Mouse (Mus musculus) intestine, postnatal 0 days (tissue): ENCODE results near the gene Sat1. TPM values are rescaled to one million over a fixed set of nuclear protein-coding genes. Genes with fewer than 3 reads are reported as not detected.

Experiments
- ATAC-seq: fragments of 200-750 bp; cut with Nextera tagmentation; 2 replicates; pipeline ENCODE4 v1.8.0; 2017; ENCODE audit warnings: mild to moderate bottlenecking, moderate TSS enrichment, moderate library complexity
- H3K27ac ChIP-seq: fragments of 300-500 bp; sonication (generic); 2 replicates; pipeline ENCODE4 v1.5.1; 2014; ENCODE audit warnings: mild to moderate bottlenecking, low read depth, low read length, moderate library complexity
- H3K27me3 ChIP-seq: fragments of 300-500 bp; sonication (generic); replicated peaks from 2 replicates; pipeline ENCODE4 v1.6.1; 2014; ENCODE audit warnings: low read length, mixed read lengths; ENCODE audit not compliant: control insufficient read depth, insufficient read depth
- H3K36me3 ChIP-seq: fragments of 300-500 bp; sonication (generic); 2 replicates; pipeline ENCODE4 v1.6.1; 2014; ENCODE audit warnings: mild to moderate bottlenecking, moderate library complexity; ENCODE audit not compliant: control insufficient read depth, insufficient read depth
- H3K4me1 ChIP-seq: fragments of 300-500 bp; sonication (generic); replicated peaks from 2 replicates; pipeline ENCODE4 v1.6.1; 2014; ENCODE audit warnings: antibody characterized with exemption, low read length, mixed read lengths; ENCODE audit not compliant: control insufficient read depth, insufficient read depth
- H3K4me2 ChIP-seq: fragments of 300-500 bp; sonication (generic); replicated peaks from 2 replicates; pipeline ENCODE4 v1.6.1; 2014; ENCODE audit warnings: low read depth, mild to moderate bottlenecking, moderate library complexity
- H3K4me3 ChIP-seq: fragments of 300-500 bp; sonication (generic); 2 replicates; pipeline ENCODE4 v1.5.1; 2014; ENCODE audit warnings: low read depth, low read length
- H3K9ac ChIP-seq: fragments of 300-500 bp; sonication (generic); 2 replicates; pipeline ENCODE4 v1.6.1; 2014; ENCODE audit warnings: mild to moderate bottlenecking, low read depth, low read length
- H3K9me3 ChIP-seq: fragments of 300-500 bp; sonication (generic); 2 replicates; pipeline ENCODE4 v1.6.1; 2016; ENCODE audit warnings: mixed run types; ENCODE audit not compliant: control insufficient read depth
- CTCF ChIP-seq: sonication (generic); IDR thresholded peaks from 2 replicates; pipeline ENCODE4 v1.5.1; 2016; ENCODE audit warnings: low read depth, mild to moderate bottlenecking, control low read depth, antibody characterized with exemption, moderate library complexity
- WGBS: fragments of 180-500 bp; shearing (Covaris S2); extraction: QIAGEN DNeasy Blood & Tissue Kit; methylation state at CpG from one replicate; pipeline ENCODE4 v1.1.7; 2014; 5-methylcytosine and 5-hydroxymethylcytosine counted together
- polyA plus RNA-seq: library from polyadenylated mRNA; unstranded; fragments of >200 nt; fragmentation: Nextera tagmentation; extraction: Ambion mirVana; gene quantifications from 2 replicates; pipeline ENCODE4 v1.2.1, GENCODE M21; 2015

The Sat1 gene
- polyA plus RNA-seq, 1 experiment from 2014 or later, result 790 TPM

DNA sequence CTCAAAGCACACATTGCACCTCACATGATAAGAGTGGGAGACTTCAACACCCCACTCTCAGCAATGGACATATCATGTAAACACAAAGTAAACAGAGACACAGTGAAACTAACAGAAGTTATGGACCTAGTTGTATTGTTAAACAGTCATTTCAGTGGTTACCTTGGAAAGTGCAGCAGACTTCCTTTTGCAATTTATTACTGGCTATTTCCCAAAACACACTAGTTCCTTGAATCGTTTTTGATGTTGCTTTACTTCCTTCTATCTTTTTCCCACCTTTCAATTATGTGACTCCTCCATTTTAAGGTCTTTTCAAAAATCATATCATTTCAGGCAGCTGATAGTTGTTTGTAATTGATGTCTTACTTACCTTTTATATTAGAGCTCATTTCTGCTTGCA lies 44.5 kb downstream of the Sat1 start:
- no peak for ATAC-seq
- 44% methylated on average over 1 of the region's 1 CpGs for WGBS
- Histone ChIP-seq H3K27me3 (no peaks in the 10 kb centered on the region), H3K9me3 (no peaks in the 10 kb centered on the region), H3K9ac (no peak overlapping the region), H3K36me3 (no peaks in the 10 kb centered on the region), H3K27ac (no peak overlapping the region), H3K4me1 (no peaks in the 10 kb centered on the region), H3K4me2 (no peak overlapping the region), H3K4me3 (no peak overlapping the region)
- TF ChIP-seq CTCF, result no peak

DNA sequence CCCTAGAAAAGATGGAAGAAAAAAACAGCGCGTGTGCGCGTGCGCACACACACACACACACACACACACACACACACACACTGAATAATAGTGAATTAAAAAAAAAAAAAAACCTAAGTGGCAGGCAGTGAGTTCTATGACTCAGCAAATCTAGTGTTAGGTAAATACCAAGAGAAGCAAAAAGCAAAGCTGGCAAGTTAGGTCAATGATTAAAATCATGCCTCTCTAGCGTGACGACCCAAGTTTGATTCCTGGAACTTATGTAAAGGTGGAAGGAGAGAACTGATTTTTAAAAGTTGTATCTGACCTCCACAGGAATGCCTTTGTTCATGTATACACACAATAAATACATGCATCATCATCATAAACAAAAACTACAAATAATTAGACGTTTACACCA lies 46.4 kb downstream of the Sat1 start:
- ATAC-seq, result no peak
- no peaks in the 10 kb centered on the region for H3K4me1 ChIP-seq
- H3K27me3 ChIP-seq, result no peaks in the 10 kb centered on the region
- WGBS, result 85% methylated on average over 8 of the region's 8 CpGs
- no peak overlapping the region for H3K9ac ChIP-seq
- H3K27ac ChIP-seq, result no peak overlapping the region
- no peaks in the 10 kb centered on the region for H3K36me3 ChIP-seq
- no peak overlapping the region for H3K4me2 ChIP-seq
- H3K9me3 ChIP-seq, result no peaks in the 10 kb centered on the region
- H3K4me3 ChIP-seq, result no peak overlapping the region
- TF ChIP-seq CTCF, result no peak

DNA sequence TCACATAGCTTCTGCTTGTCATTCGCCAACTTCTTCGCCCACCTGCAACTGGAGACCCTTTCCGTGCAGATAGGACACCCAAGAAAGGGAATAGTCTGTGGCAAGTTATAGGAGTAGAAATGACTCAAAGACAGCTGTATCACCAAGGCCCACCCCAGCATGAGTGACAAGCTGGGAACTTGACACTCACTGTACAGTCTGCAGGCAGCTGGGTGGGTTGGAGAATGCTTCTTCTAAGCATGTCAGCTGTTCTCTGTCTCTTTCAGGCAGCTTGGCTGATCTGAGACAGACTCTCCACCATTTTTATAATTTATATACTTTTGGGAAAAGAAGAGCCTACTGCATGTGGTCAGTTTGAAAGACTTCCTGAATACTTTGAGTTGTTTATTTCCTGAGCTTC lies 48.6 kb downstream of the Sat1 start:
- ATAC-seq, result no peak

DNA sequence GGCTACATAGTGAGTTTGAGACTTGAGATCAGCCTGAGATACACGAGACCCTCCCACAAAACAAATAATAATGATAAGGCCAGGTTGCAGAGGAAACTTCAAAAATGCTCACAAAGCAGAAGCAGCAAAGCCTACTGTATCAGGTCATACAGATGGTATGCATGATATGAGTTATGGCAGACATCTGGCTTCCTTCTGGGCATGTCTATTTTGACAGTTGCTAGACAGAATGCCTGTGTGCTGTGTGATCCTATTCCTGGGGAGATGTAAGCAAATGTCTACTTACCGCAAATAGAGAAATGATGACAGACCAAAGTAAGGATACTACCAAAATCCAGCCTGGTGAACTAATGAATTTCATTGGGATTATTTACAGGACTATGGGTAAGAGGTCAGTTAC lies 49.9 kb downstream of the Sat1 start:
- WGBS, result 60% methylated on average over 2 of the region's 2 CpGs
- no peak overlapping the region for H3K27ac ChIP-seq
- no peaks in the 10 kb centered on the region for H3K36me3 ChIP-seq
- H3K4me3 ChIP-seq, result no peak overlapping the region
- no peak for TF ChIP-seq CTCF
- H3K27me3 ChIP-seq, result no peaks in the 10 kb centered on the region
- ATAC-seq, result no peak
- no peaks in the 10 kb centered on the region for H3K9me3 ChIP-seq
- no peaks in the 10 kb centered on the region for H3K4me1 ChIP-seq
- H3K4me2 ChIP-seq, result no peak overlapping the region
- H3K9ac ChIP-seq, result no peak overlapping the region

More for the DNA sequence above, 48.6 kb downstream of the Sat1 start:
- whole genome bisulfite sequencing, result 89% methylated on average over 3 of the region's 3 CpGs
- H3K9ac ChIP-seq, result no peak overlapping the region
- H3K36me3 ChIP-seq, result no peaks in the 10 kb centered on the region
- no peak overlapping the region for H3K4me2 ChIP-seq
- no peaks in the 10 kb centered on the region for H3K4me1 ChIP-seq
- H3K4me3 ChIP-seq, result no peak overlapping the region
- no peak for TF ChIP-seq CTCF
- H3K9me3 ChIP-seq, result no peaks in the 10 kb centered on the region
- no peaks in the 10 kb centered on the region for H3K27me3 ChIP-seq
- no peak overlapping the region for H3K27ac ChIP-seq

DNA sequence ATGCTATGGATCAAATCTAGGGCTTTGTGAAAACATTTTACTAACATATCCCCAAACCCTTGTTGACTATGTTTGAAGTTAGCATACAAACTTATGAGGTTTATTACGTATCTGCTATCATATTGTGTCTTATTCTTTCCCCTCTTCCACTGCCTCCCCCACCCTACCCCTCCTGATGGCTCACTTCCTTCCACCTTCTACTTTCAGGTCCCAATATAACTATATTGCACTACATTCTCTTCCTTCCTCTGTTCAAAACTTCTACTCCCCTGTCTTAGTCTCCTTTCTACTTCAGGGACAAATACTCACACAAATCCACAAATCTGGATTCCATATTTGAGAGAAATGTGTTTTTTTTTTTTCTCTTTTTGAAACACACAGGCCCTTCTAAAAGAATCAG lies 52.7 kb downstream of the Sat1 start:
- H3K4me2 ChIP-seq, result no peak overlapping the region
- no peak for ATAC-seq
- H3K4me3 ChIP-seq, result no peak overlapping the region
- H3K4me1 ChIP-seq, result no peaks in the 10 kb centered on the region
- H3K27me3 ChIP-seq, result no peaks in the 10 kb centered on the region
- no peak for TF ChIP-seq CTCF
- H3K27ac ChIP-seq, result no peak overlapping the region
- H3K9ac ChIP-seq, result no peak overlapping the region
- WGBS, result 77% methylated on average over 1 of the region's 1 CpGs
- no peaks in the 10 kb centered on the region for H3K9me3 ChIP-seq
- H3K36me3 ChIP-seq, result no peaks in the 10 kb centered on the region

Other genes with a start within 250 kb of the Sat1 start
- gene Magea8, start 220.6 kb downstream of the Sat1 start, polyA plus RNA-seq, result not detected in 2 replicates
- not detected in 2 replicates for gene Magea5, start 153.3 kb downstream of the Sat1 start, polyA plus RNA-seq
- gene Magea1, start 126.7 kb downstream of the Sat1 start, polyA plus RNA-seq, result not detected in 2 replicates
- gene Magea2, start 122.8 kb downstream of the Sat1 start, polyA plus RNA-seq, result not detected in 2 replicates
- gene Cldn34b2, start 88.0 kb downstream of the Sat1 start, polyA plus RNA-seq, result not detected in 2 replicates
- 26.2 and 26.3 TPM in 2 replicates for gene Acot9, start 46.0 kb upstream of the Sat1 start, polyA plus RNA-seq
- gene Prdx4, start 124.3 kb upstream of the Sat1 start, polyA plus RNA-seq, result 107 and 117 TPM in 2 replicates